Mouse (Mus musculus): ENCODE results near the gene Trim25. TPM values are rescaled to one million over a fixed set of nuclear protein-coding genes. Genes with fewer than 3 reads are reported as not detected.

Trim25 gene
- total RNA-seq, 2 experiments from 2014 or later, result 4.0 to 5.2 TPM

GRCm38 (mm10) chr11:89060423-89061089 is 61.4 kb downstream of the Trim25 start:
- DNase-seq (ENCODE audit: low spot score in 2 of 2), result peak; percentile 87 to 92

- no peak for DNase-seq (ENCODE audit: low spot score in 2 of 2)
Observed at GRCm38 (mm10) chr11:89061362-89061761, 62.2 kb downstream of the Trim25 start.

DNA sequence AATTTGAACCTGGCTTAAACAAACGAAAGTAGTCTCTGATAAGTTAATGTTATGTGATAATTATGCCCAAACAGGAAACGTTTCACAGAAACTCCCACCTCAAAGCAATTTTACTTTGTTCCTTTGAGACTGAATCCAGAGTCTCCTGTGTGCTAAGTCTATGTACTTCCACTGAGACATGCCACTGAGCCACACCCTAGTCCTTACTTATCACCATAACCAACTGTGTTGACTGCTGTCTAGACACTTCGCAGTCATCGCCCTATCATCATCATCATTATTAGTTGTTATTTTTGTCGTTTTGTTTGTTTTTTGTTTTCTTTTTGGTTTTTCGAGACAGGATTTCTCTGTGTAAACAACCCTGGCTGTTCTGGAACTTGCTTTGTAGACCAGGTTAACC is 65.1 kb downstream of the Trim25 start:
- DNase-seq (ENCODE audit: low spot score in 2 of 2), result no peak

DNA sequence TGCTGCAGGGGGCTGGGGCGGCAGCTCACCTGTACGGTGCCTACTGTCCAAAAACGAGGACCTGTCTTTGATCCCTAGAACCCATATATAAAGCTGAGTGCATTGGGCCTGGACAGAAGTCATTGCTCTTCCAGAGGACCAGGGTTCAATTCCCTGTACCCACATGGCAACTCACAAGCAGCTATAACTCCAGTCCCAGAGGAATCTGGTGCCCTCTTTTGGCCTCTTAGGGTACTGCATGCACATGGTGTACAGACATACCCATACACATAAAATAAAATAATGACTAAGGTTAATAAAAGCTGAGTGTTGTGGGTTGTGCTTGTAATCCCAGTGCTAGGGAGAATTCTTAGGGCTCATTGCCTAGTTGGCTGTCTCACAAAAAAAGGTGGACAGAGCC is 66.1 kb downstream of the Trim25 start:
- no peak for DNase-seq (ENCODE audit: low spot score in 2 of 2)

GRCm38 (mm10) chr11:89066126-89066525 is 67.0 kb downstream of the Trim25 start:
- no peak for DNase-seq (ENCODE audit: low spot score in 2 of 2)

GRCm38 (mm10) chr11:89066750-89067149 is 67.6 kb downstream of the Trim25 start, which contains the start of gene Dgke:
TSS of gene Dgke (minus strand) at chr11:89066850.
- no peak for DNase-seq (ENCODE audit: low spot score in 2 of 2)

GRCm38 (mm10) chr11:89067301-89067822 is 68.2 kb downstream of the Trim25 start:
- no peak for DNase-seq (ENCODE audit: low spot score in 2 of 2)

GRCm38 (mm10) chr11:89067871-89068490 is 68.8 kb downstream of the Trim25 start:
- no peak for DNase-seq (ENCODE audit: low spot score in 2 of 2)

DNA sequence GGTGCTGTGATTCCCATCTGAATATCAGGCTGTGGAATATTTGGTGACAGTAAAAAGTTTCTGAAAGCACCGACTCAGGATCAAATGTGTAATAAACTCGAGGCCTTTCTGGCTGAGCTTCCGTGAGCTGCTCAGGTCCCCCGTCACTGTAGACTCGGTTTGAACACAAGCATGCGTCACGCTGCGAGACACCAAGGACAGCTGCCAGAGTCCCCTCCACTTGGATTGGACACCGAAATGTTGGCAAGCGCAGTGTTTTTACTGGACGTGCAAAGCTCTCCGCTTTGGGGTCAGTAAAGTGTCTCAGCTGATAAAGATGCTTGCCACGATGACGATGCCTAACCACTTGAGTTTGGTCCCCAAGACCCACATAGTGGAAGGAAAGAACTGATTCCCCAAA is 69.5 kb downstream of the Trim25 start:
- DNase-seq (ENCODE audit: low spot score in 2 of 2), result no peak

- peak; percentile 44 to 57 for DNase-seq (ENCODE audit: low spot score in 2 of 2)
Observed at GRCm38 (mm10) chr11:89069303-89069702, 70.1 kb downstream of the Trim25 start.

Other genes with a start within 250 kb of the Trim25 start
- gene Akap1, start 134.8 kb upstream of the Trim25 start, total RNA-seq (2021), result 10 to 100 TPM; 38.9 to 39.8 TPM
- gene Scpep1, start 43.9 kb upstream of the Trim25 start, total RNA-seq (2021), result 10 to 100 TPM; 17.0 to 17.4 TPM
- not detected for gene Elobl, start 32.4 kb upstream of the Trim25 start, total RNA-seq (2021)
- gene Coil, start 29.1 kb upstream of the Trim25 start, total RNA-seq (2021), result 10 to 100 TPM; 16.3 to 19.5 TPM
- gene Dgke, start 67.5 kb downstream of the Trim25 start, total RNA-seq (2021), result 10 to 100 TPM; 36.7 to 39.5 TPM
- not detected for gene Gm525, start 74.5 kb downstream of the Trim25 start, total RNA-seq (2021)

All from layer of hippocampus, postnatal 14 days (tissue).